ENCODE assay signal across 8 mouse cellular contexts in the genomic region with DNA sequence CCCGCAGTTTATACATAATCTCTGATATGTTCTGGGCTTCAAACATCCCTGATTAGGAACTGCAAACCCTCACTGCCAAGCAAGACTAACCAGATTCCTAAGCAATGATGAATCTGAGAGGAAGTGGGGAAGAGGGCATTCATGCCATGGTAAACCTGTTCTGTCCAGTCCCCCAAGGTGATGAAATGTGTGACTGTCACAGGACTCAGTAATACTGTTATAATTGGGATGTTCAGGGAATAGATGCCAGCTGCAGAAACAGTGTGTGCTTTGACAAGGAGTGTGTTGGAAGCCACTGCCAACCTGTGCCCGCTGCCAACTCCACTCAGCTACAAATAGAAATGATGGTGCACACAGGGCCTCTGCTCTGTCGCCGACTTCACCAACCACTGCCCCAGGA.
DNase-seq lines count a peak whose midpoint lies in the region; ATAC-seq and TF ChIP-seq lines count a peak whose summit lies in the region.

No protein-coding gene starts in this region.

- no peak for TF ChIP-seq CTCF in hindbrain, postnatal 0 days (IDR thresholded peaks at IDR 0.05; ENCODE audit: low read depth)

- intact Hi-C loops in heart, postnatal 36 days (cut with DNase I): loop anchor here (10.0 kb wide), 2 partner anchors 240 to 370 kb away; no protein-coding TSS in a partner anchor

- 64% methylated on average over 4 of the region's 4 CpGs for WGBS in hindbrain, postnatal 0 days
- 87% methylated on average over 4 of the region's 4 CpGs for WGBS in hindbrain, embryonic 12.5 days
- 74% methylated on average over 4 of the region's 4 CpGs for WGBS in forebrain, embryonic 16.5 days

- no peaks in the 10 kb centered on the region for H3K27me3 ChIP-seq in hindbrain, postnatal 0 days (ENCODE audit: insufficient read depth, low read length)
- no peaks in the 10 kb centered on the region for H3K27me3 ChIP-seq in hindbrain, embryonic 12.5 days
- H3K27me3 ChIP-seq in forebrain, embryonic 16.5 days (replicated peaks; ENCODE audit: control insufficient read depth, insufficient read depth, low read length): no peaks in the 10 kb centered on the region

- ATAC-seq in hindbrain, postnatal 0 days: peak; percentile 71
- no peak for ATAC-seq in hindbrain, embryonic 12.5 days (ENCODE audit: low FRiP score)
- peak; percentile 33; the same call in 1 of the 2 replicates for ATAC-seq in forebrain, embryonic 16.5 days

- no peaks in the 10 kb centered on the region for H3K4me1 ChIP-seq in hindbrain, postnatal 0 days (ENCODE audit: insufficient read depth, low read length)
- H3K4me1 ChIP-seq in hindbrain, embryonic 12.5 days: no peaks in the 10 kb centered on the region
- H3K4me1 ChIP-seq in forebrain, embryonic 16.5 days (replicated peaks; ENCODE audit: control insufficient read depth, insufficient read depth, low read length): no peaks in the 10 kb centered on the region

- no peak overlapping the region; the same call in 1 of the 2 replicates for H3K27ac ChIP-seq in hindbrain, postnatal 0 days
- no peak overlapping the region for H3K27ac ChIP-seq in hindbrain, embryonic 12.5 days
- H3K27ac ChIP-seq in forebrain, embryonic 16.5 days (ENCODE audit: low read length): no peak overlapping the region

- H3K4me3 ChIP-seq in hindbrain, postnatal 0 days (ENCODE audit: low read length): no peak overlapping the region
- no peak overlapping the region for H3K4me3 ChIP-seq in hindbrain, embryonic 12.5 days
- H3K4me3 ChIP-seq in forebrain, embryonic 16.5 days (replicated peaks; ENCODE audit: low read length): no peak overlapping the region

- no peak overlapping the region for H3K4me2 ChIP-seq in hindbrain, postnatal 0 days (ENCODE audit: low read depth, low read length)
- no peak overlapping the region for H3K4me2 ChIP-seq in hindbrain, embryonic 12.5 days (replicated peaks)
- no peak overlapping the region for H3K4me2 ChIP-seq in forebrain, embryonic 16.5 days (ENCODE audit: low read length)

- no peaks in the 10 kb centered on the region for H3K36me3 ChIP-seq in hindbrain, postnatal 0 days (ENCODE audit: insufficient read depth, low read length)
- H3K36me3 ChIP-seq in hindbrain, embryonic 12.5 days: no peaks in the 10 kb centered on the region
- no peaks in the 10 kb centered on the region for H3K36me3 ChIP-seq in forebrain, embryonic 16.5 days (ENCODE audit: control insufficient read depth, insufficient read depth)

- no peaks in the 10 kb centered on the region for H3K9me3 ChIP-seq in hindbrain, postnatal 0 days (ENCODE audit: low read length)
- no peaks in the 10 kb centered on the region for H3K9me3 ChIP-seq in hindbrain, embryonic 12.5 days (replicated peaks)
- H3K9me3 ChIP-seq in forebrain, embryonic 16.5 days (ENCODE audit: control insufficient read depth, low read length): no peaks in the 10 kb centered on the region

- no peak overlapping the region for H3K9ac ChIP-seq in hindbrain, postnatal 0 days (replicated peaks; ENCODE audit: low read length)
- no peak overlapping the region for H3K9ac ChIP-seq in hindbrain, embryonic 12.5 days
- H3K9ac ChIP-seq in forebrain, embryonic 16.5 days (replicated peaks; ENCODE audit: low read depth, low read length): no peak overlapping the region

- DNase-seq in hindbrain, postnatal 0 days (ENCODE audit: low spot score): peak; percentile 64
- DNase-seq in heart, postnatal 36 days: peak; percentile 57 to 61
- peak; percentile 13 for DNase-seq in right cerebral cortex, postnatal 14 days
- no peak for DNase-seq in spleen, postnatal 4 days (ENCODE audit: low spot score in 2 of 2)
- no peak for DNase-seq in yolk sac, embryonic 10.5 days (ENCODE audit: low spot score)
- no peak for DNase-seq in kidney, adult 9 months

Comparison
In these comparisons a context has a peak if more than half of its experiments do, and no peak if none do; other contexts are left out.
1. DNase-seq: peak in hindbrain, postnatal 0 days (single experiment), heart, postnatal 36 days (2 of 2) and right cerebral cortex, postnatal 14 days (single experiment); none in spleen, postnatal 4 days (0 of 2), yolk sac, embryonic 10.5 days (single experiment) and kidney, adult 9 months (single experiment).